Comparison of ENCODE assay signal across 7 mouse cellular contexts in the genomic region with DNA sequence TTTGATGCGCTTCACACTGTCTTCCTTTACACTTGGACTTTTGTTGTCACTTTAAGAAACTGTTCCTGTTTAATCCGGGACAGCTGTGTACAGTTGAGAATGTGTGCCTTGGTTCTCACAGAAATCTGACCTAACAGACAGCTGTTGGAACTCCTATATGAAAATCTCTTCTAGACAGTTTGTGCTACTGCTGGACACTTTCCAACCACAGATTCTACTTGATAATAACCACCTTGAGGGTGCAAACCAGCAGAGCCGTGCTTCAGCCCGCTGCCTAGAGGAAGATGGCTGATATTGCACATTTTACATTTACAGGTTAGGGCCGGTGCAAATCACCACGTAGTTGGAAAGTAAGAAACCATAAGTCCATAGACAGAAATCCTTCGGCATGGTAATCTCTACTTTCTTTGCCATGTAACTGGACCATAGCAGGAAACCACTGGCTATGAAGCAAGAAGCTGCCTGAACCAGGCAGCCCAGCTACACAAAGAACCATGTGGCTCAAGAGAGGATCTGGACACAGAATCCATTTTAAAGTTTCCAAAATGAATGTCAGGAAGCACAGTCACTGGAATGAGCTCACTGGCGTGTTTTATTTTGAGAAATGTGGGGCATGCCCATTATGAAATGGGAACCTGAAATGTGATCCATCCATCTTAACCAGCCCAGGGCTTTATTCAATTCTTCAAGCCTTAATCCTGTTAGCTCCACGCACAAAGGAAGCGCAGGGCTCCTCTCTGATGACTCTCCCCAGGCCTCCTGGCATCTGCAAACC.
A peak's percentile ranks its signal among the peaks of the same experiment; 100 is the strongest.
DNase-seq lines count a peak whose midpoint lies in the region; ATAC-seq lines count a peak whose summit lies in the region.

No protein-coding gene starts in this region.

- peak overlapping the region; percentile 90 for H3K27ac ChIP-seq in lung, embryonic 15.5 days
- peak overlapping the region; percentile 86 for H3K27ac ChIP-seq in embryonic facial prominence, embryonic 10.5 days (replicated peaks)
- peak overlapping the region; percentile 73 for H3K27ac ChIP-seq in intestine, embryonic 16.5 days (ENCODE audit: low read length)
- peak overlapping the region; percentile 7; the same call in 1 of the 2 replicates for H3K27ac ChIP-seq in neural tube, embryonic 13.5 days (replicated peaks)

- no peaks in the 10 kb centered on the region for H3K9me3 ChIP-seq in lung, embryonic 15.5 days
- H3K9me3 ChIP-seq in embryonic facial prominence, embryonic 10.5 days: 0 out of 2 replicates have a peak, but pooled peaks cover 4% of the 10 kb centered on the region
- no peaks in the 10 kb centered on the region for H3K9me3 ChIP-seq in intestine, embryonic 16.5 days (ENCODE audit: control insufficient read depth, low read length)
- H3K9me3 ChIP-seq in neural tube, embryonic 13.5 days: no peaks in the 10 kb centered on the region

- ATAC-seq in lung, embryonic 15.5 days (ENCODE audit: borderline replicate concordance, extremely low read depth, low FRiP score, low TSS enrichment): no peak
- ATAC-seq in intestine, embryonic 16.5 days: peak; percentile 42
- no peak for ATAC-seq in neural tube, embryonic 13.5 days (ENCODE audit: low read depth)

- no peak overlapping the region for H3K4me3 ChIP-seq in lung, embryonic 15.5 days
- H3K4me3 ChIP-seq in embryonic facial prominence, embryonic 10.5 days: no peak overlapping the region
- H3K4me3 ChIP-seq in intestine, embryonic 16.5 days (ENCODE audit: low read length): no peak overlapping the region
- H3K4me3 ChIP-seq in neural tube, embryonic 13.5 days: no peak overlapping the region

- H3K4me2 ChIP-seq in lung, embryonic 15.5 days: no peak overlapping the region
- no peak overlapping the region for H3K4me2 ChIP-seq in intestine, embryonic 16.5 days (ENCODE audit: low read depth, low read length)
- no peak overlapping the region for H3K4me2 ChIP-seq in neural tube, embryonic 13.5 days

- H3K36me3 ChIP-seq in lung, embryonic 15.5 days: no peaks in the 10 kb centered on the region
- H3K36me3 ChIP-seq in embryonic facial prominence, embryonic 10.5 days (replicated peaks): no peaks in the 10 kb centered on the region
- H3K36me3 ChIP-seq in intestine, embryonic 16.5 days (ENCODE audit: control insufficient read depth, insufficient read depth, low read length): no peaks in the 10 kb centered on the region
- no peaks in the 10 kb centered on the region for H3K36me3 ChIP-seq in neural tube, embryonic 13.5 days

- no peak for DNase-seq in lung, postnatal 14 days
- peak; percentile 57 for DNase-seq in embryonic facial prominence, embryonic 10.5 days (ENCODE audit: low spot score)
- DNase-seq in gastrocnemius, postnatal 4 days (ENCODE audit: low spot score in 2 of 2): no peak
- DNase-seq in spleen, adult 18-20 months: no peak

- no peaks in the 10 kb centered on the region for H3K27me3 ChIP-seq in lung, embryonic 15.5 days
- H3K27me3 ChIP-seq in embryonic facial prominence, embryonic 10.5 days (replicated peaks; ENCODE audit: low read depth, poor library complexity, severe bottlenecking): no peaks in the 10 kb centered on the region; the same call in 1 of the 2 replicates
- no peaks in the 10 kb centered on the region for H3K27me3 ChIP-seq in intestine, embryonic 16.5 days (replicated peaks; ENCODE audit: control insufficient read depth, insufficient read depth, low read length)
- H3K27me3 ChIP-seq in neural tube, embryonic 13.5 days: no peaks in the 10 kb centered on the region

- no peak overlapping the region for H3K9ac ChIP-seq in lung, embryonic 15.5 days
- no peak overlapping the region for H3K9ac ChIP-seq in intestine, embryonic 16.5 days (ENCODE audit: low read depth, low read length)
- no peak overlapping the region for H3K9ac ChIP-seq in neural tube, embryonic 13.5 days

- peaks cover 72% of the 10 kb centered on the region for H3K4me1 ChIP-seq in lung, embryonic 15.5 days
- H3K4me1 ChIP-seq in embryonic facial prominence, embryonic 10.5 days: peaks cover 40% of the 10 kb centered on the region
- H3K4me1 ChIP-seq in intestine, embryonic 16.5 days (ENCODE audit: control insufficient read depth, insufficient read depth, low read length): peaks cover 17% of the 10 kb centered on the region
- peaks cover 21% of the 10 kb centered on the region; the same call in 1 of the 2 replicates for H3K4me1 ChIP-seq in neural tube, embryonic 13.5 days (replicated peaks)

- 46% methylated on average over 10 of the region's 10 CpGs for WGBS in lung, embryonic 15.5 days
- 53% methylated on average over 10 of the region's 10 CpGs for WGBS in embryonic facial prominence, embryonic 10.5 days
- 46% methylated on average over 10 of the region's 10 CpGs for WGBS in intestine, embryonic 16.5 days
- WGBS in neural tube, embryonic 13.5 days: 60% methylated on average over 10 of the region's 10 CpGs

Comparison
In these comparisons a context has a peak if more than half of its experiments do, and no peak if none do; other contexts are left out.
1. H3K27ac ChIP-seq: peak in every context shown above with its lines; median percentile 90 in lung, embryonic 15.5 days; 86 in embryonic facial prominence, embryonic 10.5 days; 73 in intestine, embryonic 16.5 days; 7 in neural tube, embryonic 13.5 days.